Mouse (Mus musculus): Measurements from ENCODE around the gene P4ha3. TPM values are rescaled to one million over a fixed set of nuclear protein-coding genes. Genes with fewer than 3 reads are reported as not detected.

Gene P4ha3
- polyA plus RNA-seq, 1 experiment from 2014 or later, result 9.4 TPM

DNA sequence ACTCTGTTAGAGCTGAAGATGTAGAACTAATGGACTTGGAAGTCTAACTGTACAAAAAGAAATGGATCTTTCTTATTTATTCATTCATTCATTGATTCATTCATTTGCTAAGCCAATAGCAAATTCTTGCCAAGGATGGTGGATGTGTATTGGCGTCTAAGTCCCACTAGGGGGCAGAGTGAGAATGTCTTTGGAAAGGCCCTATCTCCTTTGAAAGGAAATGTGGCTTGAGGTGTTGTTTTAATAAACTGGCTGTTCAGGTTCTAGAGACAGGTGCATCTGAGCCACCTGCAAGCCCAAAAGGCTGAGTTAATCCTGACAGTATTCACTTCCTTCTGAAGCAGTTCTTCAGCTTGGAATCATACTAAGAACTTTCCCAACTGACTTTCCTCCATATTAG is 5.5 kb upstream of the P4ha3 start:
- no peak overlapping the region for H3K4me2 ChIP-seq
- H3K9me3 ChIP-seq (replicated peaks), result no peaks in the 10 kb centered on the region
- H3K4me1 ChIP-seq, result peaks cover 6% of the 10 kb centered on the region
- H3K36me3 ChIP-seq, result no peaks in the 10 kb centered on the region; the same call in 1 of the 2 replicates
- no peak overlapping the region for H3K27ac ChIP-seq (replicated peaks)
- no peak overlapping the region for H3K9ac ChIP-seq (replicated peaks)
- 0% methylated on average over 1 of the region's 1 CpGs for WGBS
- no peaks in the 10 kb centered on the region for H3K27me3 ChIP-seq (replicated peaks)
- ATAC-seq (ENCODE audit: low FRiP score), result no peak
- no peak overlapping the region for H3K4me3 ChIP-seq (replicated peaks)

GRCm38 (mm10) chr7:100281596-100281995 is 3.7 kb upstream of the P4ha3 start:
- ATAC-seq (ENCODE audit: low FRiP score), result no peak
- WGBS, result 24% methylated on average over 3 of the region's 3 CpGs
- Histone ChIP-seq H3K27ac (replicated peaks) (no peak overlapping the region), H3K36me3 (no peaks in the 10 kb centered on the region), H3K27me3 (replicated peaks) (no peaks in the 10 kb centered on the region; the same call in 1 of the 2 replicates), H3K4me1 (peaks cover 20% of the 10 kb centered on the region), H3K9ac (replicated peaks) (no peak overlapping the region), H3K9me3 (replicated peaks) (no peaks in the 10 kb centered on the region), H3K4me3 (replicated peaks) (no peak overlapping the region), H3K4me2 (no peak overlapping the region)

DNA sequence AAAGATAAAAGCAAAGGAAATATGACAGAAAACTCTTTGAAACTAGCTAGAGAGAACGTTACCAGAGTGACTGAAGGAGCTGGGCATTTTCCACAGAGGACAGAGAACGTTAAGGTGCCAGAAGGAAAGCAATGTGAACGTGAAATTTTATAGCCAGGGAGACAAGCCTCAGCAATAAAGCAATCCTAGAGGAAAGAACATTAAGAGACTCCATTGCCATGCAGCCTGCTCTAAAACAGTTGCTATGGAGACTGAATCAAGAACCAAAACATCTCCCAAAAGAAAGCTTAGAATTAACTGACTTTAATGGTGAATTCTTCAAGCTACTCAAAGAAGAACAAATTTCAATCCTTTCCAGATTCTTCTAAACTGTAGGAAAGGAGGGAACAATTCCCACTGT is 2.0 kb upstream of the P4ha3 start:
- ATAC-seq (ENCODE audit: low FRiP score), result 0 out of 2 replicates have a peak, but pooled peaks have one; percentile 19
- H3K36me3 ChIP-seq, result no peaks in the 10 kb centered on the region
- no peak overlapping the region for H3K9ac ChIP-seq (replicated peaks)
- 9% methylated on average over 3 of the region's 3 CpGs for WGBS
- H3K27ac ChIP-seq (replicated peaks), result peak overlapping the region; percentile 2; the same call in 1 of the 2 replicates
- H3K27me3 ChIP-seq (replicated peaks), result no peaks in the 10 kb centered on the region; the same call in 1 of the 2 replicates
- no peak overlapping the region for H3K4me3 ChIP-seq (replicated peaks)
- H3K4me1 ChIP-seq, result peaks cover 32% of the 10 kb centered on the region
- H3K4me2 ChIP-seq, result no peak overlapping the region
- no peaks in the 10 kb centered on the region for H3K9me3 ChIP-seq (replicated peaks)

GRCm38 (mm10) chr7:100287748-100288578 is 2.6 kb downstream of the P4ha3 start:
- ATAC-seq (ENCODE audit: low FRiP score), result 0 out of 2 replicates have a peak, but pooled peaks have one; percentile 27
- WGBS, result 19% methylated on average over 7 of the region's 7 CpGs
- H3K9ac ChIP-seq (replicated peaks), result no peak overlapping the region
- H3K27me3 ChIP-seq (replicated peaks), result no peaks in the 10 kb centered on the region; the same call in 1 of the 2 replicates
- H3K4me2 ChIP-seq, result peak overlapping the region; percentile 43
- H3K27ac ChIP-seq (replicated peaks), result peak overlapping the region; percentile 81
- H3K4me1 ChIP-seq, result peaks cover 42% of the 10 kb centered on the region
- 0 out of 2 replicates have a peak overlapping the region, but pooled peaks have one; percentile 4 for H3K4me3 ChIP-seq (replicated peaks)
- no peaks in the 10 kb centered on the region for H3K36me3 ChIP-seq
- H3K9me3 ChIP-seq (replicated peaks), result no peaks in the 10 kb centered on the region

- WGBS, result 24% methylated on average over 11 of the region's 11 CpGs
- H3K36me3 ChIP-seq, result no peaks in the 10 kb centered on the region
- peak; percentile 26; the same call in 1 of the 2 replicates for ATAC-seq (ENCODE audit: low FRiP score)
- H3K4me2 ChIP-seq, result peak overlapping the region; percentile 43
- H3K27ac ChIP-seq (replicated peaks), result peak overlapping the region; percentile 81
- H3K4me3 ChIP-seq (replicated peaks), result 0 out of 2 replicates have a peak overlapping the region, but pooled peaks have one; percentile 4
- H3K4me1 ChIP-seq, result peaks cover 42% of the 10 kb centered on the region
- H3K9ac ChIP-seq (replicated peaks), result no peak overlapping the region
- no peaks in the 10 kb centered on the region for H3K9me3 ChIP-seq (replicated peaks)
- no peaks in the 10 kb centered on the region; the same call in 1 of the 2 replicates for H3K27me3 ChIP-seq (replicated peaks)
Measured at GRCm38 (mm10) chr7:100288622-100289021, 3.3 kb downstream of the P4ha3 start.

DNA sequence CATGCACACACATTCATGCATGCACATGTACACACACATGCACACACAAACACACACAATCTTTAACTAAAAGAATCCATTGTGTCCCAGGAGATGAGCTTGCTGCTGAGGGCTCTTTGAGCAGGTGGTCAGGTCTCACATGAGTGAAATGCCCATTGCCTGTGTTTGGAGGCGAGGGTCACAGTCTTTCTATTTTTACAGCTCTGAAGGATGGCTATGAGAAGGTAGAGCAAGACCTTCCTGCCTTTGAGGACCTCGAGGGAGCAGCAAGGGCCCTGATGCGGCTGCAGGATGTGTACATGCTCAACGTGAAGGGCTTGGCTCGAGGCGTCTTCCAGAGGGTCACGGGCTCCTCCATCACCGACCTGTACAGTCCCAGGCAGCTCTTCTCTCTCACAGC is 8.2 kb downstream of the P4ha3 start:
- ATAC-seq (ENCODE audit: low FRiP score), result no peak
- no peak overlapping the region for H3K9ac ChIP-seq (replicated peaks)
- no peak overlapping the region for H3K27ac ChIP-seq (replicated peaks)
- no peak overlapping the region for H3K4me3 ChIP-seq (replicated peaks)
- H3K27me3 ChIP-seq (replicated peaks), result no peaks in the 10 kb centered on the region
- no peaks in the 10 kb centered on the region for H3K36me3 ChIP-seq
- H3K4me1 ChIP-seq, result peaks cover 12% of the 10 kb centered on the region
- no peak overlapping the region for H3K4me2 ChIP-seq
- no peaks in the 10 kb centered on the region for H3K9me3 ChIP-seq (replicated peaks)
- 89% methylated on average over 8 of the region's 8 CpGs for WGBS

DNA sequence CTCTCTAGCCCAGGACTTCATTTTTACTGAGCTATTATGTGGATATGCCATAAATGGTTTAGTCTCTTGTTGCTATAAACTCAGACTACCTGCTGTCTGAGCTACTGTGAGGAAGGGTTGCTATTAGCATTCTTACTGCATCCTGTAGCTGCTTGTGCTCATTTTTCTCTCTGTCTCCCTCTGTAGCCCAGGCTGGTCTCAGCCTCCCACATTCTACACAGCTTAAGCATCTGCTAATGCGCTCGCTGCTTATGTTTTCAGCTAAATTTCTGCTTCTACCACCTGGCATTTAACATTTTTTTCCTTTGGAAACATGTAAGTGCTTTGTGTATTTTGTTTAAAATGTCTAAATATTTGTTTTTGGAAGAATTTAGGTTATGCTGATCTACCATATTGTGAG is 10.4 kb downstream of the P4ha3 start:
- no peak overlapping the region for H3K27ac ChIP-seq (replicated peaks)
- no peak for ATAC-seq (ENCODE audit: low FRiP score)
- no peaks in the 10 kb centered on the region for H3K36me3 ChIP-seq
- no peak overlapping the region for H3K4me2 ChIP-seq
- no peak overlapping the region for H3K9ac ChIP-seq (replicated peaks)
- peaks cover 4% of the 10 kb centered on the region; the same call in 1 of the 2 replicates for H3K4me1 ChIP-seq
- no peak overlapping the region for H3K4me3 ChIP-seq (replicated peaks)
- no peaks in the 10 kb centered on the region for H3K27me3 ChIP-seq (replicated peaks)
- no peaks in the 10 kb centered on the region for H3K9me3 ChIP-seq (replicated peaks)
- WGBS, result 79% methylated on average over 2 of the region's 2 CpGs

DNA sequence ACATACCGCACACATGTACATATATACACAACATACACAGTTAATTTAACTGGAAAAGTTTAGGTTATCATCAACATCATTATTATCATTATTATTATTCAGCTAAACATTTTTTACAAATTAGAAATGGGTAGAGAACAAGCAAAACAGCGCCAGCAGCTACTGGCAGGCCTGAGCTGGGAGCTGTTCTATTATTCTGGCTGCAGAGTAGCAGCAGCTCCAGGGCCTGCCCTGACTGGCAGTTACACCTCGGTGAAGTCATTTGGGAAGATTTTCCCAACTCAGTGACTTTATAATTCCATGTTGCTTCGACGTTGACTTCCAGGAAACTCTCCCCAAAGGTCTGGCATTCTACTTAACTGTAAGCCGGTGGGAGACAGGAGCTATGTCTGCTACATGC is 11.4 kb downstream of the P4ha3 start:
- Histone ChIP-seq H3K27ac (replicated peaks) (no peak overlapping the region), H3K4me3 (replicated peaks) (no peak overlapping the region), H3K9ac (replicated peaks) (no peak overlapping the region), H3K36me3 (no peaks in the 10 kb centered on the region), H3K27me3 (replicated peaks) (no peaks in the 10 kb centered on the region), H3K4me2 (no peak overlapping the region), H3K4me1 (peaks cover 4% of the 10 kb centered on the region; the same call in 1 of the 2 replicates), H3K9me3 (replicated peaks) (no peaks in the 10 kb centered on the region)
- ATAC-seq (ENCODE audit: low FRiP score), result no peak
- 86% methylated on average over 6 of the region's 6 CpGs for WGBS

DNA sequence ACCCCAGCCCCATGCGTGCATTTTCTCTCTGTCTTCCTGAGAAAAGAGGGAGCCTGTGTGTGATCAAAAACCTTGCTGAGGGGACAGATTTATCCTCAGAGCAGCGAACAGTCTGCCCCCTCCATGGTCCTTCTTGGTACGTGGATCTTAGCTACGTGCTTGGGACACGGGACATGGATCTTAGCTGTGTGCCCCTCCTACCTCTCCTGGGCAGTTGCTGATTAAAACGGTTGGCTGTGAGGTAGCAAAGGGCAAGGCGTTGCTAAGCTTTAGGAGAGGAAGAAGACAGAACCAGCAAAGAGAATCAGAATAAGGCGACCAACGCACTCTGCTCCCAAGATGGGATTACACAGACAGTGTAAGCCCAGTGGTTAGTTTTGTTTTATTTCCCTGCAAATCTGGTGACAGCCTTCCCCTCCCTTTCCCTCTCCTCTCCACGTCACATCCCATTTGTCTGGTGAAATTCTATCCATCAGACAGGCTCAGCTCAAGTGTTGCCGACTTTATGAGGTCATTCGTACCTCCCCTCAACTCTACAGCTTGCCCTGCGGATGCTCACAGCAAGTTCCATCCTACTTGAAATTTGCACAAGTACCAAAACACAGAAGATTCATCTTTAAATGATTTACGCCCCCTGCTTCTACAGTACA is 13.7 kb downstream of the P4ha3 start:
- ATAC-seq (ENCODE audit: low FRiP score), result no peak

DNA sequence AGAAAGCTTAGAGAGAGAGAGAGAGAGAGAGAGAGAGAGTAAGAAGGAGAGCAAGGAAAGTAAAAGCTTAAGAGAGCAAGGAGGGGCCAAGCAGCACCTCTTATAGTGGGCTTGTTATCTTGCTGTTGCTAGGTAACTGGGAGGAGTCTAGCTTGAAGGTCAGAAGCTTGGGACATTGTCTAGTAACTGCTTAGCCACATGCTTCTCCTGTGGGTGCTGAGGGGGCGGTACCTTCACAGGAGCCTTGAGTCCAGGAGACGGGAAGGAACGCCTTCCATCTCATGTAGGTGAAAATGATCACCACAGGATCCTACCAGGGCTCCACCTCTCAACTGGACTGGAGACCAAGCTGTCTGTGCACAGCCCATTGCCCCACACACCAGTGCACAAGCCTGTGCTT is 16.1 kb downstream of the P4ha3 start:
- peak overlapping the region; percentile 65; the same call in 1 of the 2 replicates for H3K27ac ChIP-seq (replicated peaks)
- H3K4me1 ChIP-seq, result no peaks in the 10 kb centered on the region
- no peaks in the 10 kb centered on the region for H3K9me3 ChIP-seq (replicated peaks)
- ATAC-seq (ENCODE audit: low FRiP score), result no peak
- no peak overlapping the region for H3K4me3 ChIP-seq (replicated peaks)
- 78% methylated on average over 3 of the region's 3 CpGs for WGBS
- H3K36me3 ChIP-seq, result no peaks in the 10 kb centered on the region
- no peak overlapping the region for H3K9ac ChIP-seq (replicated peaks)
- no peak overlapping the region for H3K4me2 ChIP-seq
- no peaks in the 10 kb centered on the region for H3K27me3 ChIP-seq (replicated peaks)

More for the DNA sequence above, 13.7 kb downstream of the P4ha3 start:
- Histone ChIP-seq H3K36me3 (no peaks in the 10 kb centered on the region), H3K9ac (replicated peaks) (no peak overlapping the region), H3K4me3 (replicated peaks) (no peak overlapping the region), H3K9me3 (replicated peaks) (no peaks in the 10 kb centered on the region), H3K4me2 (no peak overlapping the region), H3K27ac (replicated peaks) (no peak overlapping the region), H3K27me3 (replicated peaks) (no peaks in the 10 kb centered on the region), H3K4me1 (peaks cover 4% of the 10 kb centered on the region; the same call in 1 of the 2 replicates)
- WGBS, result 68% methylated on average over 14 of the region's 14 CpGs

DNA sequence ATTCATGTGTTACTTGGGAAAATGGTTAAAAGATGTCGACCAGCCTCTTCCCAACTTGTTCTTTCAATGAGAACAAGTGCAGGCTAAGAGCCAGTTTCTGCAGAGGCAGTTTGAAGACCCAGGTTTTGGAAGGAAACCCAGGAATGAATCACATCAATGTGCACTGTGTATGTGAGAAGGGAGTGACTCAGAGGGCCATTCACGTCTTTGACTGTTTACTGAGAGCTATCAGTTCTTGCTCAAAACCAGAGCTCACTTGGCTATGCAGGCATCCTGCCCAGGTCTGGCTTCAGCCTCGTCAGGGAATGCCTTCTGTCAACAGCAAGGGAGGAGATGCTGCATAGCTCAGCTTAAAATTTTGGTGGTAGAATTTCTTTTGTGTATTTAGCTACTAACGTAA is 17.0 kb downstream of the P4ha3 start:
- WGBS, result 68% methylated on average over 4 of the region's 4 CpGs
- ATAC-seq (ENCODE audit: low FRiP score), result peak; percentile 27; the same call in 1 of the 2 replicates
- peak overlapping the region; percentile 65 for H3K27ac ChIP-seq (replicated peaks)
- H3K27me3 ChIP-seq (replicated peaks), result no peaks in the 10 kb centered on the region
- H3K4me1 ChIP-seq, result peaks cover 4% of the 10 kb centered on the region
- no peak overlapping the region for H3K9ac ChIP-seq (replicated peaks)
- no peak overlapping the region for H3K4me3 ChIP-seq (replicated peaks)
- no peaks in the 10 kb centered on the region for H3K9me3 ChIP-seq (replicated peaks)
- no peak overlapping the region for H3K4me2 ChIP-seq
- H3K36me3 ChIP-seq, result no peaks in the 10 kb centered on the region

All from neural tube, embryonic 15.5 days (tissue).